Mouse (Mus musculus): Measurements from ENCODE around the gene Wfdc5. TPM values are rescaled to one million over a fixed set of nuclear protein-coding genes. Genes with fewer than 3 reads are reported as not detected.

Gene Wfdc5
- polyA plus RNA-seq, 1 experiment, result 0.24 TPM

GRCm38 (mm10) chr2:164144025-164144424 lies 38.5 kb downstream of the Wfdc5 start:
- WGBS, result 75% methylated on average over 6 of the region's 6 CpGs
- no peak for TF ChIP-seq CTCF (IDR thresholded peaks at IDR 0.05; ENCODE audit: extremely low read depth, insufficient read length, insufficient replicate concordance, low read depth, low read length)
- peaks cover 10% of the 10 kb centered on the region for H3K36me3 ChIP-seq (ENCODE audit: control insufficient read depth, insufficient read depth, low read length)
- no peaks in the 10 kb centered on the region for H3K27me3 ChIP-seq (ENCODE audit: control insufficient read depth, insufficient read depth, low read length)
- no peak overlapping the region for H3K4me3 ChIP-seq (ENCODE audit: low read depth, low read length)
- H3K27ac ChIP-seq (ENCODE audit: insufficient read depth, low read depth, low read length), result no peak overlapping the region
- no peaks in the 10 kb centered on the region for H3K4me1 ChIP-seq (ENCODE audit: control insufficient read depth, insufficient read depth, insufficient read length, low read length)

GRCm38 (mm10) chr2:164142021-164142420 lies 40.5 kb downstream of the Wfdc5 start:
- TF ChIP-seq CTCF (IDR thresholded peaks at IDR 0.05; ENCODE audit: extremely low read depth, insufficient read length, insufficient replicate concordance, low read depth, low read length) (no peak), POLR2A (IDR thresholded peaks at IDR 0.05; ENCODE audit: low read depth, low read length) (no peak)
- peaks cover 3% of the 10 kb centered on the region; the same call in 1 of the 2 replicates for H3K36me3 ChIP-seq (ENCODE audit: control insufficient read depth, insufficient read depth, low read length)

GRCm38 (mm10) chr2:164137754-164138153 lies 44.8 kb downstream of the Wfdc5 start:
- 79% methylated on average over 6 of the region's 6 CpGs for WGBS
- TF ChIP-seq POLR2A (IDR thresholded peaks at IDR 0.05; ENCODE audit: low read depth, low read length), result no peak
- no peak for TF ChIP-seq CTCF (IDR thresholded peaks at IDR 0.05; ENCODE audit: extremely low read depth, insufficient read length, insufficient replicate concordance, low read depth, low read length)

More at GRCm38 (mm10) chr2:164142021-164142420, 40.5 kb downstream of the Wfdc5 start:
- WGBS, result 75% methylated on average over 10 of the region's 10 CpGs
- Histone ChIP-seq H3K4me3 (ENCODE audit: low read depth, low read length) (no peak overlapping the region), H3K27ac (ENCODE audit: insufficient read depth, low read depth, low read length) (0 out of 2 replicates have a peak overlapping the region, but pooled peaks have one; percentile 22), H3K27me3 (ENCODE audit: control insufficient read depth, insufficient read depth, low read length) (no peaks in the 10 kb centered on the region), H3K4me1 (ENCODE audit: control insufficient read depth, insufficient read depth, insufficient read length, low read length) (no peaks in the 10 kb centered on the region)

GRCm38 (mm10) chr2:164136393-164136792 lies 46.1 kb downstream of the Wfdc5 start:
- no peak for TF ChIP-seq POLR2A (IDR thresholded peaks at IDR 0.05; ENCODE audit: low read depth, low read length)
- no peak for TF ChIP-seq CTCF (IDR thresholded peaks at IDR 0.05; ENCODE audit: extremely low read depth, insufficient read length, insufficient replicate concordance, low read depth, low read length)
- H3K36me3 ChIP-seq (ENCODE audit: control insufficient read depth, insufficient read depth, low read length), result peaks cover 5% of the 10 kb centered on the region
- H3K4me3 ChIP-seq (ENCODE audit: low read depth, low read length), result no peak overlapping the region
- H3K27me3 ChIP-seq (ENCODE audit: control insufficient read depth, insufficient read depth, low read length), result no peaks in the 10 kb centered on the region
- H3K4me1 ChIP-seq (ENCODE audit: control insufficient read depth, insufficient read depth, insufficient read length, low read length), result no peaks in the 10 kb centered on the region
- H3K27ac ChIP-seq (ENCODE audit: insufficient read depth, low read depth, low read length), result no peak overlapping the region
- WGBS, result 50% methylated on average over 2 of the region's 2 CpGs

More at GRCm38 (mm10) chr2:164137754-164138153, 44.8 kb downstream of the Wfdc5 start:
- H3K4me3 ChIP-seq (ENCODE audit: low read depth, low read length), result no peak overlapping the region
- no peak overlapping the region for H3K27ac ChIP-seq (ENCODE audit: insufficient read depth, low read depth, low read length)
- no peaks in the 10 kb centered on the region for H3K27me3 ChIP-seq (ENCODE audit: control insufficient read depth, insufficient read depth, low read length)
- peaks cover 4% of the 10 kb centered on the region for H3K36me3 ChIP-seq (ENCODE audit: control insufficient read depth, insufficient read depth, low read length)
- no peaks in the 10 kb centered on the region for H3K4me1 ChIP-seq (ENCODE audit: control insufficient read depth, insufficient read depth, insufficient read length, low read length)

- WGBS, result 86% methylated on average over 1 of the region's 1 CpGs
- TF ChIP-seq CTCF (IDR thresholded peaks at IDR 0.05; ENCODE audit: extremely low read depth, insufficient read length, insufficient replicate concordance, low read depth, low read length) (no peak), POLR2A (IDR thresholded peaks at IDR 0.05; ENCODE audit: low read depth, low read length) (no peak)
- H3K4me1 ChIP-seq (ENCODE audit: control insufficient read depth, insufficient read depth, insufficient read length, low read length), result no peaks in the 10 kb centered on the region
- H3K4me3 ChIP-seq (ENCODE audit: low read depth, low read length), result no peak overlapping the region
- H3K36me3 ChIP-seq (ENCODE audit: control insufficient read depth, insufficient read depth, low read length), result peaks cover 12% of the 10 kb centered on the region
- H3K27me3 ChIP-seq (ENCODE audit: control insufficient read depth, insufficient read depth, low read length), result no peaks in the 10 kb centered on the region
- H3K27ac ChIP-seq (ENCODE audit: insufficient read depth, low read depth, low read length), result no peak overlapping the region
Measured at GRCm38 (mm10) chr2:164135367-164135766, 47.2 kb downstream of the Wfdc5 start.

GRCm38 (mm10) chr2:164134563-164134962 lies 48.0 kb downstream of the Wfdc5 start:
- Histone ChIP-seq H3K36me3 (ENCODE audit: control insufficient read depth, insufficient read depth, low read length) (peaks cover 10% of the 10 kb centered on the region), H3K4me3 (ENCODE audit: low read depth, low read length) (no peak overlapping the region), H3K27ac (ENCODE audit: insufficient read depth, low read depth, low read length) (no peak overlapping the region), H3K4me1 (ENCODE audit: control insufficient read depth, insufficient read depth, insufficient read length, low read length) (no peaks in the 10 kb centered on the region), H3K27me3 (ENCODE audit: control insufficient read depth, insufficient read depth, low read length) (no peaks in the 10 kb centered on the region)
- TF ChIP-seq POLR2A (IDR thresholded peaks at IDR 0.05; ENCODE audit: low read depth, low read length) (no peak), CTCF (IDR thresholded peaks at IDR 0.05; ENCODE audit: extremely low read depth, insufficient read length, insufficient replicate concordance, low read depth, low read length) (peak; percentile 21; the same call in 1 of the 2 replicates)
- WGBS, result 72% methylated on average over 6 of the region's 6 CpGs

- WGBS, result 73% methylated on average over 1 of the region's 1 CpGs
- TF ChIP-seq CTCF (IDR thresholded peaks at IDR 0.05; ENCODE audit: extremely low read depth, insufficient read length, insufficient replicate concordance, low read depth, low read length) (no peak), POLR2A (IDR thresholded peaks at IDR 0.05; ENCODE audit: low read depth, low read length) (no peak)
- no peaks in the 10 kb centered on the region for H3K27me3 ChIP-seq (ENCODE audit: control insufficient read depth, insufficient read depth, low read length)
- no peak overlapping the region for H3K27ac ChIP-seq (ENCODE audit: insufficient read depth, low read depth, low read length)
- H3K4me1 ChIP-seq (ENCODE audit: control insufficient read depth, insufficient read depth, insufficient read length, low read length), result no peaks in the 10 kb centered on the region
- H3K36me3 ChIP-seq (ENCODE audit: control insufficient read depth, insufficient read depth, low read length), result peaks cover 19% of the 10 kb centered on the region
- no peak overlapping the region for H3K4me3 ChIP-seq (ENCODE audit: low read depth, low read length)
Measured at GRCm38 (mm10) chr2:164131586-164131985, 51.0 kb downstream of the Wfdc5 start.
